Mouse (Mus musculus): ENCODE data around the gene Tgfb1.

Gene Tgfb1

GRCm38 (mm10) chr7:25686680-25687531, at the start of gene Tgfb1:
Tgfb1 (plus strand) TSS chr7:25687002.
- no peak for DNase-seq

DNA sequence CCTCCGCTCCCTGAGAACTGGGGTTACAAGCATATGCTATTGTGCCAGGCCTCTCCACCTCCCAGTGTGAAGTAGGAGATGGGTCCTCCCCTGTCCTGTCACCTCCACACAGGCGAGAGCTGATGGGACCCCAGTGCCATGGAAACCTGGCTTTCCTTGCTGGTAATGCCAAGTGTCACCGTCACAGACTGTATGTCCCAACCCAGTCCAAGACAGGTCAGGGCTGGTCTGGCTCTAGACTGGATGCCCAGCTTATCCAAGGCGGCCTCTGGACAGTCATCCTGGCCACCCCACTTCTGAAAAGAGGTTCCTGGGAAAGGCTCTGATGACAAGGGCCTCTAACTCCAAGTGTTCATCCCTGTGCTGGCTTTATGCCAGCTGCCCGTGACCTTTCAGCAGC, 49.7 kb upstream of the Tgfb1 start:
- DNase-seq: no peak

DNA sequence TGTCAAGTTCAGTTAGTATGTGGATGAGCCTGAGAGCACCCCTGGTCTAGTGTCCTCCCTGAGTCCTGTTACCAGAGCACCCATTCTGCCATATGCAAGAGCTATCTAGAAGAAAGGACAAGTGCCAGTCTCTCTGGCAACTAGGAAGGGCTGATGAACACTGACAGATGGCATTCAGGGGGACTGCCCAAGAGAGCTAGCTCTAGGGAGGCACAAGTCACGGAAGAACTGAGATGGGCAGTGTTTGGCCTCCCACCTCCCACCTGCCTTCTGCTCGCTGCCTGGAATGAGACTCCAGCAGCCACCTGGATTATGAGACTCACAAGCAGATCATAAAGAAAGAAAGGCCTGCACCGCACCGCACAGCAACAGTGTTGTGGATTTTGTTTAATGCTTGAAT, 47.0 kb upstream of the Tgfb1 start:
- peak; percentile 50 for DNase-seq

DNA sequence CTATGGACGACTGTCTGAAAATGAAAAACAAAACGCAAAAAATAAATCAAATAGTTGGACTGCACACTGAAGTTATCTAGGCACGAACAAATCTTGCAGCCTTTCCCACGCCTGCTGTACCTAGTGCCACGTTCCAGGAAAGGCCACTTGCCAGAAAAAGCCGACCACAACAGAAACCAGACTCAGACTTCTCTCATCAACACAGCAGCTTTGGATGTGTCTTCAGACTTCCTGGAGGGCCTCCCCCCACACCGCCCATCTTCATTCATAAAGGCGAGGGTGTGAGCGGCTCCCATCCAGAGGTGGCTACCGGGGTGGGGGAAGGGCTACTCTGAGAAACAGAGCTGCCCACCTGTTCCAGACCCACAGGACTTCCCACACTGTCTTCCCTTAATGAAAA, 42.7 kb upstream of the Tgfb1 start:
- DNase-seq: no peak

- no peak for DNase-seq
Measured at GRCm38 (mm10) chr7:25644631-25645030, 42.2 kb upstream of the Tgfb1 start.

DNA sequence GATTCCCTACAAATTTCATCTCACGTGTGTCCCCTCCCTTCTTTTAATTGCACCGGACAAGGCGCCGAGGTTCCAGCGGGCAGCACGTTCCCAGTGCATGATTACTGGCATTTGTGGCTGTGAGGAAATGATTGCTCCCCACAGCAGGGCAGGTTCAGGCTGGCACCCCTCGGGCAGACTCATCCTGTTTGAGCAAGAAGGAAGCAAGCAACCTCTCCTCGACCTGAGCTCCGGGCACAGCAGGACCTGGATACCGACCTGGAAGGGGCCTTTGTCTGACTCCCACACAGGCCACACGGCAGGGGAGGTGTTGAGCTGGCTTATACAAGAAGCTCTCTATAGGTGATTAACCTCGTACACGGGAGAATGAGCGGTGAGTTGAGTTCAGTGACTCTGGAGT, 41.7 kb upstream of the Tgfb1 start:
- DNase-seq: no peak

GRCm38 (mm10) chr7:25647574-25648123, 39.2 kb upstream of the Tgfb1 start:
- no peak for DNase-seq

GRCm38 (mm10) chr7:25649839-25650238, 37.0 kb upstream of the Tgfb1 start:
- no peak for DNase-seq

DNA sequence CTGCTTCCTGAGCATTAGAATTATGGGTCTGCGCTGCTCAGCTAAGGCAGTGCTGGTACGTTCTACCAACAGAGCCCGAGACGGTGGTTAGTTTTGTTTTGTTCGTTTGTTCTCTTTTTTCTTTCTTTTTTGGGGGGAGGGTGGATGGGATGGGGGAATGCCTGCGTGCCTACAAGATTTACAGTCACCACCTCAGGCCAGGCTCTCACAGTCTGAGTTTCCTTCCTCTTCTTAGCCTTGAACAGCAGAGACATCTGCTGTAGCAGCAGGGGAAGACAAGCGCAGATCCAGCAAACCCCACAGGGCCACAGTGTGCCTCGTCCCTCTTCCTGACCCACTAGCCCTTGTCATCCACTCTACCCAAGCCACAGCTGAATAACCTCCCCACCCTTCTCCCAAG, 35.5 kb upstream of the Tgfb1 start:
- DNase-seq: no peak

DNA sequence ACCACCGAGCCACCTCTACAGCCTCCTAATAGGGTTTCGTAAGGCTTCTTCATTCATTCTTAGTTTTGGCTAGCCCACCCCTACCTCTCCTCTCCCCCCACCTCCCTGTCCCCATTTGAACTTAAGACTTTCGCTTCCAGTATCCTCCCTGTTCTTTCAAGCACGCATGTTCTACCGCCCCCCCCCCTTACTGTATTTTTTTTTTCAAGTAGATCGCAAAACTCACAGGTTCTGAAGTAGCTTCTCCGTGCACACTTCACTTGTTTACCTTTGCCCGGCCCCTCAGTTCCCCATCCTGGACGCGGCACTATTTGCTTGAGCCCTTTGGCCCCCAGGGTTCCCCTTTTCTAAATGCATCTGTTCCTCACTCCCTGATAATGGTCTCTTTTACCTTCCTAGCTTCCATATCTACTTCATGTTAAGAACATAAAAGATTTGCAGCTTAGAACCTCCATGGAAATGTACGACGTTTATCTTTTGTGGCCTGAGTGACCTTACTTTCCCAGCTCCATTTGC, 34.5 kb upstream of the Tgfb1 start:
- no peak for DNase-seq

DNA sequence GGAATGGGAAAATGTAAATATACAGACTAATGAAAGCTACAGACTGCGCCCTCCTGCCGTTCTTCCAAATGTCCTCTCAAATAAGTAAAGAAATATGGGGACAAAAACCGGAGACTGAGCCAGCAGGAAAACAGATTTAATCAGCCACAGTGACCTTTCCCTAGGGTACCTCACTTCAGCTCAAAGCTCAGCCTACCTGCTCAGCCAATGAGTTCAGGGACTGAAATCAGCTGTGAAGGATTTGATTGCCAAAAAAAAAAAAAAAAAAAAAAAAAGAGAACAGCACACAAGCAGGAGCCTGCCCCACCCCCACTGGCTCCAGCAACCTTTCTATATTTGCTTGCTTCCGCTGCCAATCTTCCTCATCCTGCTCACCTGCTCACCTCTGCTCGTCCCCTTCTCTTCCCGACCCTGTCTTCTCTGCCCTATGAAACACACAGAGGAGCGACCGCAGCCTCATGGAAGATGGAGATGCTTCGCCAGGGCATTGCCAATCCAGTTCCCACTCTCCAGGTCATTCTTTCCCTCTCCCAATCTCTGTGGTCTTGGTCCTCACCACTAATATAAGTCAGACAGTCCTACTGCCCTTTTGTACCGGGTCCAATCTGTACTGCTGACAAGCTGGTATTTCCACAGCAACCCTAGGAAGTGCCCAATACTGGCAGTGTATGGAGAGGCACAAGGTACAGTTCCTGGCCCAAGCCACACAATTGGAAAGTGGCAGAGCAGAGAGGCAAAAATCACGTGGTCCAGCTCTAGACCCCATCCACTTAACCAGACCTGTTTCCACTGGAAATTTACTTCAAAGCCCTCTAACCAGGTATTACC, 31.0 kb upstream of the Tgfb1 start:
- DNase-seq: peak; percentile 43

GRCm38 (mm10) chr7:25657785-25658184, 29.0 kb upstream of the Tgfb1 start:
- DNase-seq: no peak

GRCm38 (mm10) chr7:25658657-25659472, 27.9 kb upstream of the Tgfb1 start, which contains the start of the genes Bckdha and Exosc5:
Bckdha (minus strand) TSS chr7:25658981.
Exosc5 (plus strand) TSS chr7:25659164.
- peak; percentile 100 for DNase-seq

DNA sequence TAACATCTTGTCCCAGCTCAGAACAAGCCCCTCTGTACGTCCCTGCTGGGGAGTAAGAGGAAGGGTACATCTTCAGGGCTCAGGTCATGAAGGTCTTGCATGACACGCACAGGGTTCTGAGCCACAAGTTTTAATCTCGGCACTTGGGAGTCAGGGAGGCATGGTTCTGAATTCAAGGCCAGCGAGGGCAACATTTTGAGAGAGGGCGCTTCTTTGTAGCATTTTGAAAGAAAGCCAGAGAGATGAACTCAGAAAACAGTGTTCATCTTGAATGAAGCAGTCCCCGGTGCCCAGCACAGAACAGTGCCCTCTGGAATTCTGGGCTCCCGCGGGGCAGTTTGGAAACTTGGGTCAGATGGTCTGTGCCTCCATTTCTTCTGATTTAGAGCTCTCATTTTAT, 20.4 kb upstream of the Tgfb1 start:
- no peak for DNase-seq

- no peak for DNase-seq
Measured at GRCm38 (mm10) chr7:25669158-25669557, 17.6 kb upstream of the Tgfb1 start.

DNA sequence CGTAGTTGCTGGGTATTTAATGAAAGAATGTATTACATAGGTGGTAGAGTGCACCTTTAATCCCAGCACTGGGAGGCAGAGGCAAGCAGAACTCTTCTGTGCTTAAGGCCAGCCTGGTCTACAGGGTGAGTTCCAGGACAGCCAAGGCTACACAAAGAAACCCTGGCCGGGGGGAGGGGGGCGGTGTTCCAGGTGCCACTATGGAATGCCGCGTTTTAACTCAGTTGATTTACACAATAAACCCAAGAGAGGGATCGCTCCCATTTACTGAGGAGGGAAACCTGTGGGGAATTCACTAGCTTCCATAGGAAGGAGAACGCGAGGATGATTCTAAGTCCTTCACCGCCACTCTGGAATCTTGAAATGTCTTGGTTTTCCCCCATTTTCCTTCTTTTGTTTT, 17.2 kb upstream of the Tgfb1 start:
- no peak for DNase-seq

- no peak for DNase-seq
Measured at GRCm38 (mm10) chr7:25670096-25670495, 16.7 kb upstream of the Tgfb1 start.

DNA sequence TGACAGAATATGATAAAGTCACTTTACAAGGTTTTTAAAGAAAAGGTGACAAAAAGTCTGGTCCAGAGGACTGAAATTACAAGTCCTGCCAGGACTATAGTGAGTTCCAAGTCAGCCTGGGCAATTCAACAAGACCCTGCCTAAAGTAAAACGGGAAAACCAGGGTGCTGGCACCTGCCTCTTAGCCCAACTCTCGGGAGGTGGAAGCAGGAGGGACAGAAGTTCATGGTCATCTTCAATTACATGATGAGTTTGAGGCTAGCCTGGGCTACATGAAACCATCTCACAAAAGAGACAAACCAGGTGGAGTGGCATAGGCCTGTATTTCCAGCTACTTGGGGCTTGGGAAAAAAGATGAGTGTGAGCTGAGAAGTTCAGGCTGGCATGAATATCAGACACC, 15.1 kb upstream of the Tgfb1 start:
- DNase-seq: no peak

GRCm38 (mm10) chr7:25672442-25672841, 14.4 kb upstream of the Tgfb1 start:
- DNase-seq: no peak

DNA sequence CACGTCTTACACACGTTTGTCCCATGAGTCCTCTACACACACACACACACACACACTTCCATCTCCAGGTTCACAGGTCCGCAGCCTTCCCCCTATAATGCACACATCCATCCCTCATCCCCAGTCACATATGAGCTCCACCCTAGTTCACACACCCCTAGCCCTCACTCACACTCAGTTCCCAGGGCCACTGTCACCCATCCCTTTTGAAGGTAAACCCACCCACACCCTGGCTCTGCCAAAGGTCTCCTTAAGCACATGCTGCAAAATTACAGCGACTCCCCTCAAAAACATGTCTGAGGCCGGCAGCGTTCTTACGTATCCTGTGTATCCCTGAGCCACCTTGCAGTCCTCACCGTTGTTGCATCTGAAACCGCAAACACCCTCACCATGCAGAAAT, 12.5 kb upstream of the Tgfb1 start:
- DNase-seq: no peak

DNA sequence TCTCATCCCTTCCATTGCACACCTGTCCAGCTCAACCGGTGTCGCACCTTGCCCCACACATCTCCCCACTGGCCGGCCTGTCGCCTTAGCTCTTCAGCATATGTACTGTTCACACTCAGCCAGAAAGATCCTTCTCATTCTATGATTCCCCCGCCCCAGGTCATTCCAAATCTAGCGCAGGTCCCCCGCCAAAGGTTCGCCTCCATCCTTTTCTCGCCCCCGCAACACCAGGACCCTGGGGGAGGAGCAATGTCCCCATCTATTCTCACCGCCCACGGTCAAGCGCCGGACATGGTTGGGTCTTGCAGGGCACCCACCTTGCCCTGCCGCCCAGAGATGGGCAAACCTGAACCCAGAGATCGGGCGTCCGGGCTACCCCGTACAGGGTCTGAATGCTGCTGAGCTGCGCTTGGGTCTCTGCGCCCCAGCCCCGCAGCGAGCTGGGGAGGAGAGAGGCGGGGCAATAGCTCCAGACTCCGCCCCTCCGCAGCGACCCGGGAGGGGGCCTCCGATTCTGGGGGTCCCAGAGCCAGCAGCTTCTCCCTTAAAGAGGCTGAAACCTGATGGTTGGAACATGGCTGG, 12.0 kb upstream of the Tgfb1 start, which contains the start of gene Tmem91:
Gene Tmem91 (minus strand): TSS at position 448 of the 582 bp plus-strand sequence.
- DNase-seq: no peak

DNA sequence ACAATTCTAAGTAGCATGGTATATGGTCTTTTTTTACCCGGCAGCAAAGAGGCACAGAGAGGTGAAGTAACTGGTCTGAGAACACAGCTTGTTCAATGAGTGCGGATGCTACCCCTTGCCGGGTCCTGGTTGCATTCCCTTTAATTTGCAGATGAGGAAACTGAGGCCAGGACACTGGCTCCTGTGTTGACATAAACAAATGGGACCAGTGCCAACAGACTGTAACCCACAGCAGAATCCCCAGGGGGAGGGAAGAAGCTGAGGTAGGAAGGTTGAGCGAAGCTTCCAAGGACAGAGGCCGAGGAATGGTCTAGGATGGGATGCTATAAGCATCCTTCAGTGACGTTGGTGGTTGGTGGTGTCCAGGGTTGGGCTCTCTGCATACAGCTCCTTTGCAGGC, 11.4 kb upstream of the Tgfb1 start:
- no peak for DNase-seq

Measured in cerebellum, adult 8-10 months (tissue).